Mouse (Mus musculus) liver, adult 2 months (tissue): ENCODE data around the gene Csta1.

Experiments
- CTCF ChIP-seq: fragments of 200-500 bp; IDR thresholded peaks from 2 replicates; pipeline ENCODE4 v1.5.1; 2011; ENCODE audit warnings: low read depth, low read length, control low read depth
- POLR2A ChIP-seq: fragments of 200-500 bp; IDR thresholded peaks from 2 replicates; pipeline ENCODE4 v1.6.1; 2011; ENCODE audit warnings: low read length, control low read depth; ENCODE audit not compliant: insufficient read depth; ENCODE audit errors: extremely low read depth

GRCm38 (mm10) chr16:36131141-36131540, at the start of gene Csta1:
- TF ChIP-seq CTCF (no peak), POLR2A (no peak)
